Mouse (Mus musculus): ENCODE results near the gene Supt4a.
A peak's percentile ranks its signal among the peaks of the same experiment; 100 is the strongest.

The Supt4a gene

DNA sequence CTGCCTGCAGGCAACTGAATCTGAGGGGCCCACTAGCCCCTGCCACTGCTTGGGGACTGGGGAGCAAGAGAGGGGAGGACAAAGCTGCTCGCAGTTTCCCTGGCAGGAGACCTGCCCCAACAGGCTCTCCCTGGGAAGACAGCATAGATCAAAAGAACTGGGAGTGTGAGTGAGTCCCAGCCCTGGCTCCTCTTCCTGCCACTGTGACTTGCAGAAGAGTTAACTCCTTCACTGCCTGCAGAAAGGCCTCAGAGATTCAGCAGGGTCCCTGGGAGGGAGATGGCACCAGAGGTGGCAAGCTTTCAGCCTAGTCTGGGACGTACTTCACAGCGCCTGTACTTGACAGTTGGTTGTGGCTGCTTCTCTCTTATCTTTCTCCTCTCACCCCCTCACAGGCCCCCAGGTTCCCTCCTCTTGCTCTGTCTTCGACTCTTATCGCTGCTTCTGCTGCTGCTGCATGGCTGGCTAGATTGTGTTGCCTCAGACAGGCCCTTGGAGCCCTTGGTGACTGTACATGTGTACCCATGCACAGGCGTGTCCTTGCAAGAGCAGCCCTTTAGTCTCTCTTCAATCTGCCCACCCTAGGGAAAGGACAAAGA lies 11.3 kb upstream of the Supt4a start:
- DNase-seq (ENCODE audit: low read depth, low spot score), result no peak

DNA sequence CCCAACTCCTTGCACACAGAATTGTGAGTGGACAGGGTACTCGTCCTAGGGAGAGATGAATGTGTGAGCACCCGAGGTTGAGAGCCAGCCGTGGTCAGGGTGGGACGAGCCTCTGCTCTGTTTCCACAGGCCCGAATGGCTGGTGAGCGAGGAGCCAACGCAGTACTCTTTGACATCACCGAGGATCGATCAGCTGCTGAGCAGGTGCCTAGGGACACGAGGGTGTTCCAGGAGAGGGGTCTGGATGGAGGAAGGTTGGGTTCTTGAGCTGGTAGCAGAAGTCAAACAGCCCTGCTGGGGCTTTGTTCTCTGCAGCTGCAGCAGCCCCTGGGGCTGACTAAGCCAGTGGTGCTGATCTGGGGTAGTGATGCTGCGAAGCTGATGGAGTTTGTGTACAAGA lies 10.3 kb upstream of the Supt4a start:
- DNase-seq (ENCODE audit: low read depth, low spot score), result no peak

GRCm38 (mm10) chr11:87727471-87727870 lies 9.9 kb upstream of the Supt4a start:
- no peak for DNase-seq (ENCODE audit: low read depth, low spot score)

- no peak for DNase-seq (ENCODE audit: low read depth, low spot score)
These were observed 8.3 kb upstream of the Supt4a start for GRCm38 (mm10) chr11:87728850-87729592.

DNA sequence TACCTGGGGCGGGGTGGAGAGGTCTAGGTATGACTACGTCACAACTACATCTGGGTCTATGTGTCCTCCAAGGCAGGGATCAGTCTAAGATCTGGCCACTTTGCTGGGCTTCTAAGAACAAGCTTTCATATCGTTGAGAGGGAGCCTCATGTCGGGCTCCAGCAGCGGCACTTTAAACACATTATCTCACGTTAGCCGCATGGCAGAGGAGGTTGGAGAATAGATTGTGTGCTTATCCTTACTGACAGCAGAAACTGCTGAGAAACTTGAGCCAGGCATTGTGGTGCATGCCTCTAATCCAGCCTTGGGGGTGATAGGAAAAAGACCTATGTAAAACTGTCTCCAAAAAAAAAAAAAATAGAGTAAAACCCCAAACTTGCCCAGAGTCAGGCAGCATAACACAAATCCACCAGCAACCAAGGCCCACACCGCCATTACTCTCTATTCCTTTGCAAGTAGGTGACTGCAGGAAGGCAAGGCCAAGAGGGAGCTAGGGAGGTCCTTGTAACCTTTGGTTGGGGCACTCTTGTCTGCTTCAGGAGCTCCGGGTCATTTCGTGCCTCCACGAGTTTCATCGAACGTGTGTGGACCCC lies 7.7 kb upstream of the Supt4a start:
- DNase-seq (ENCODE audit: low read depth, low spot score), result no peak

DNA sequence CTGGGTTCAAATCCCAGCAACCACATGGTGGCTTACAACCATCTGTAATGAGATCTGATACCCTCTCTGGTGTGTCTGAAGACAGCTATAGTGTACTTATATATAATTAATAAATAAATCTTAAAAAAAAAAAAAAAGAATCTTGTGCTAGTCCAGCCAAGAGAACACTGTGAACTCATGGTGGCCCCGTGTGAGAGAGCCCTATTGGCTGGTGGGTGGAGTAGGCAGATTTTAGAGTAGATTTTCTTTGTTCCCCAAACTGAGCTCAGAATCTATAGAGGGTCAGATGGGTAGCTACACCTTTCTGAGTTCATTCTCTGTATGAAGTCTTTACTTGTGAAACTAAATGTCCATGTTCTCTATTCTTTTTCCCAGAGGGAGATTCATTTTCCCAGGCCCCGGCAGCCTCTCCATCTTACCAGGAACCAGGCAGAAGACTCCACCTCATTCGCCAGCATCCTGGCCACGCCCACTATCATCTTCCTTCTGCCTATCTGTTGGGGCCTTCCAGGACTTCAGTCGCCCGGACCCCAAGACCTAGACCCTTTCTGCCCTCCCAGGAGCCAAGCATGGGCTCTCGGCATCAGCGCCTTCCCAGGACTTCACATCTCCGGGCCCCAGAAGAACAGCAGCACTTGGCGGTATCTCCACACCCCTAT lies 6.6 kb upstream of the Supt4a start:
- DNase-seq (ENCODE audit: low read depth, low spot score), result no peak

- DNase-seq (ENCODE audit: low read depth, low spot score), result no peak
These were observed 3.0 kb upstream of the Supt4a start for GRCm38 (mm10) chr11:87734346-87734745.

- no peak for DNase-seq (ENCODE audit: low read depth, low spot score)
These were observed 1.7 kb upstream of the Supt4a start for GRCm38 (mm10) chr11:87735691-87736090.

GRCm38 (mm10) chr11:87736647-87737134 lies 661 bp upstream of the Supt4a start:
- DNase-seq (ENCODE audit: low read depth, low spot score), result peak; percentile 63

GRCm38 (mm10) chr11:87743691-87744090 lies 6.3 kb downstream of the Supt4a start:
- DNase-seq (ENCODE audit: low read depth, low spot score), result no peak

DNA sequence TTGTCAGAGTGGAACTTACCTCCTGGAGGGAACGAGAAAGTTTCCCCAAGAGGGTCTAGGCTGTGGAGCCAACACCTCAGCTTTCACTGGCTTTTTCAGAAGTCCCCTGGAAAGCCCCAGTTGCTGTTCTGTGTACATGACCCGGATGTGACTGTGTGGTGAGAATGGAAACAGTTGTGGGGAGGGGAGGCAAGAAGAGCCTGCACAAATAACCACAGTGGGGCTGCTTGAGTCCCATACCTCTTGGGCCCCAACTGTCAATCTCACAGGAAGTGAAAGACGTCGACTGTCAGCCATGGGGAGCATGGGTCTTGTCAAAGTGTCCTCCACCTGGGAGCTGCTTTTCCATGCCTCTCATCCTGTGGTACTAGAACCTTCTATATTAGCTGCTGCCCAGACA lies 7.6 kb downstream of the Supt4a start:
- DNase-seq (ENCODE audit: low read depth, low spot score), result no peak

DNA sequence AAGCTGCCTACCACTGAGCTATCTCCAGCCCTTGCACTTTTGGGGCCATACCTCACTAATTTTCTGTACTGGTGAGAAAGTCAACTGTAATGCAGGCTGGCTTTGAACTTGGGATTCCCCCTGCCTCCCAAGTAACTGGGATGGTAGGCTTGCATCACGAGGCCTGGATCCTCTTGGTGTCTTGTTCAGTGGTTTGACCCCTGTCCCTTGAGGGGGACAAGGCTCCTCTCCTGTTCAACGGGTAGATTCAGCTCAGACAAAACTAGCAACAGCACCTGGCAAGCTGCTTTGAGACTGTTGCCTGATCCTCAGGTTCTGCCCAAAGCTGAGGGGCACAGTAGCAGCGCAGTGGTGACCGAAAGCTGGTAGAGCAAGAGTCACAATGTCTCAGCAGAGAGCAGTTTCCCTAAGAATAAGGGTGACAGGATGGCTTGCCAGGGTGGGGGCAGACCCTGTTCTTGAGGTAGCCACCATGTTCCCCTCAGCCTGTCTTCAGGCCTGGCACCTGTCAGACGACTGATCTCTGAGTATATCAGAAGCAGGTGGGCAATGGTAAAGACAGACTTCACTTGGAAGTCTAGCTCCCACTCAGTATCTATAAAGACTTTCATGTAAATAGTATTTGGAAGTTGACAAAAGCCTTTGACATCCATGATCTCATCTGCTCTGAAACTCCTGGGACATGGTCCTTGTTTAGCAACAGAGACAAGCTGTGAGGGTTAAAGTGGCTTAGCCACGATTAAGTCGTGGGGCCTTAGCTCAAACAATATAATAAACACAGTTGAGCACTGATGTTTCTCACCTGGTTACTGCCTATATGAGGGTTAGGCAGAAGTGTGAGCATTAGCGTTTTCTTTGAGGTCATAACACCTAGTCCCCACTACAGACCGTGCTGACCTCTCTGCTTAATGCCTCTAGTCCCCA lies 8.5 kb downstream of the Supt4a start:
- no peak for DNase-seq (ENCODE audit: low read depth, low spot score)

DNA sequence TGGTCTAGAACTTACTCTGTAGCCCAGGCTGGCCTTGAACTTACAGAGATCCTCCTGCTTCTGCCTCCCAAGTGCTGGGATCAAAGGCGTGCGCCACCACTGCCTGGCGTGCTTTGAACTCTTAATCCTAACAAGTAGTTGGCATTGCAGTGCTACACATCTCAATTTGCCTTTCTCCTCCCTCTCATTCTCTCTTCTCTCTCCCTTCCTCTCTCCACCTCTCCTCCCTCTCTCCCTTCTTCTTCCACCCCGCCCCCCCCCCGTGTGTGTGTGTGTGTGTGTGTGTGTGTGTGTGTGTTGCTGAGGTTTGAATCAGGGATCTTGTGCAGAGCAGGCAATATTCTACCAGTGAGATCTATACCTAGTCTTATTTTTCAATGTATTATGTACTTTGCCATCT lies 10.0 kb downstream of the Supt4a start:
- DNase-seq (ENCODE audit: low read depth, low spot score), result no peak

- DNase-seq (ENCODE audit: low read depth, low spot score), result no peak
These were observed 10.4 kb downstream of the Supt4a start for GRCm38 (mm10) chr11:87747716-87748115.

DNA sequence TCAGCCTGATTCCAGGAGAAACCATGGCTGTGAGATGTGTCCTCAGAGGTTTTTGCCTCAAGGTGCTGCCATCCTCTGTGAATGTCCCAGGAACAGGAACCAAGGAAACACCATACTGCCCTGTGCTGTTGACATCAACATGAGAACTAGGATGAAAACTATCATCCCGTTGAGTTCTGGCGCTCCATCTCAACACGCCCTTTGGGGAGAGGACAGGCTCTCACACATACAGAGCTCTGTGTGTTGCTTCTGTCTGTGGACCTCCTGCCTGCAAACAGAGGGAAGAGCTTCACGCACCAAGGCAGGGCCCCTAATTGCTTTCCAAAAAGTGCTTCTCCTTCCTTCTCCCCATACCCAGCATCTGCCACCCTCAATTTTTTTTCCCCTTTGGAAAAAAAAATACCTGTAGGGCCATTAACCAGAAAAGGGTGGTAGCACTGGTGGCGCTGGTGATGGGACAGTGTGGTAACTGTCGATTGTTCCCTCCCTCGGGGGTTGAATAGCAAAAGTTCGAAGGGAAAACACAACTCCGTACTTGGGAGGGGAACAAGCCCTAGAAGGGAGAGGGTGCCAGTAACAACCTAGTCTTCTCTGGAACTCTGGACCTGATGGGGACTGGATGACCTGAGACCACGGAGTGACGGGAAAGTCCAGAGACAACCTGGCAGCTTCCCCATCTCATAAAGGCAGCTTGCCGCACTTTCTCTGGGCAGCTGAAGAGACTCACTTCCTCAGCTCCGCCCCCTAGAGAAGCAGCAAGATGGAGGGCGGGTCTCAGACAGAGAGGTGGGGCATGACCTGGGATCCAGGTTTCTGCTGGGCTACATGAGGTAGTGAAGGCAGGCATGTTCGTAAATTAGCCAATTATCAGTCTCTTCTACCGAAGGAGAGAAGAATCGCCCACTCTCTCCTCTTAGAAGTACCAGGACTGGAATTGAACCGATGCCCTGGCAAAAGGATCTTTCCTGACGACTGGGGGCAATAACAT lies 11.1 kb downstream of the Supt4a start:
- DNase-seq (ENCODE audit: low read depth, low spot score), result no peak

- no peak for DNase-seq (ENCODE audit: low read depth, low spot score)
These were observed 12.1 kb downstream of the Supt4a start for GRCm38 (mm10) chr11:87749192-87750042.

GRCm38 (mm10) chr11:87750043-87750421 lies 12.7 kb downstream of the Supt4a start:
- no peak for DNase-seq (ENCODE audit: low read depth, low spot score)

DNA sequence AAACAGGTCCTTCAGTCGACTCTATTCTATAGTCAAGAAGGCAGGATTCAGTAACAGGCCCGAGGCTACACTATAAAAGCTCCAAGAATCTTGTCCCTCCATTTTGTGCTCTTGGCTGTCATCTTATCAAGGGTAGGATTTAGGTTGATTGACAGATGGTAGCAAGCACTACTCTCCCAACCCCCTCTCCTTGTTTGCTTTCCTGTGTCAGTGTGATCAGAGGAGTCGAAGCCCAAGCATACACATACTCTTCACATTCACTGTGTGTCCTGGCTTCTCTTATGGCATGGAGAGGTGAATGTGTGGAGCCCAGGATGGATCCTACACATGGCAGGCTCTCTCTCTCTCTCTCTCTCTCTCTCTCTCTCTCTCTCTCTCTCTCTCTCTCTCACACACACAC lies 13.2 kb downstream of the Supt4a start:
- no peak for DNase-seq (ENCODE audit: low read depth, low spot score)

DNA sequence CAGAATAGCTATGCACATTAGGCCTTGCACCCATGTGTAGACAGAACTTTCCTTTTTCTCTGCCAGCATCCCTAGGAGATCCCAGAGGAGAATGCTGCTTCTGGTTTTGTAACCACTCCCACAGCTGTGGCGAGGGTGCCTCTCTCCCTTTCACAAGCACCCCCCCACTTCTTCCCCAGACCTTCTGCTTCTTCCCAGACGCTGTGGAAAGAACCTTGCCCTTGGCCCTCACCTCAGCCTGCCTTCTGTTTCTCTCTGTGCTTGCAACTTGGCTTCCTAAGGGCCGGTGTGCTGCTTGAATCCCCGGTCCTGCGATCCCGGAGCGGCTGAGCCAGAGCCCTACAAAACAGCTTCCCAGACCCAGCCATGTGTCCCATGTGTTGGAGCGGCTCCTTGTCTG lies 13.7 kb downstream of the Supt4a start:
- DNase-seq (ENCODE audit: low read depth, low spot score), result no peak

Measured in embryo, embryonic 11.5 days (tissue).